Mouse (Mus musculus): ENCODE measurements around the gene Rps18. TPM values are rescaled to one million over a fixed set of nuclear protein-coding genes. Genes with fewer than 3 reads are reported as not detected.

The Rps18 gene
- polyA plus RNA-seq, 1 experiment from 2014 or later = 1,221 TPM

DNA sequence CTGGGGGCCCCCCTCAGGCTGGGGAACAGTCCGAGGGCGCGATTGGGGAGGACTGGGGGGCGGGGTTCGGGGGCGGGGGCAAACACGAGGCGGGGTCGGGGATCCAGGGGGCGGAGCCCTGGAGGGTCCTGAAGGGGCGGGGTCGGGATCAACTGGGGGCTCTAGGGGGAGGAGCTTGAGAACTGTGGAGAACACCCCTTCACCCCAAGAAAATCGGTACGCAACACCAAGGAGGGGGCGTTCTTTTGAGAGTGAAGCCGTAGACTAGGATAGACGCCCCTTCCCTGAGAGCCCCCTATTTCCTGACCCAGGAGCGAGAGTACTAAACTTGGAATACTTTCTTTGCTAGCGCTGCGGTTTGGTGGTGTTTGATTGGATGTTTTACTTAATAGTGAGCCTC, 39.5 kb downstream of the Rps18 start:
- peak; percentile 80 for DNase-seq (ENCODE audit: low spot score)
- Histone ChIP-seq H3K27me3 (ENCODE audit: control insufficient read depth, insufficient read depth, low read length) (no peaks in the 10 kb centered on the region), H3K9ac (ENCODE audit: low read depth, low read length) (peak overlapping the region; percentile 59), H3K4me2 (replicated peaks; ENCODE audit: low read depth, low read length) (peak overlapping the region; percentile 59), H3K4me3 (ENCODE audit: low read depth, low read length) (peak overlapping the region; percentile 64), H3K4me1 (replicated peaks; ENCODE audit: control insufficient read depth, insufficient read depth, low read length) (peaks cover 20% of the 10 kb centered on the region), H3K27ac (ENCODE audit: low read depth, low read length) (peak overlapping the region; percentile 78), H3K36me3 (ENCODE audit: control insufficient read depth, insufficient read depth, low read length) (peaks cover 17% of the 10 kb centered on the region), H3K9me3 (ENCODE audit: control insufficient read depth, low read length) (no peaks in the 10 kb centered on the region)
- peak; percentile 41 for ATAC-seq (ENCODE audit: low FRiP score)
- WGBS = 2% methylated on average over 17 of the region's 20 CpGs

DNA sequence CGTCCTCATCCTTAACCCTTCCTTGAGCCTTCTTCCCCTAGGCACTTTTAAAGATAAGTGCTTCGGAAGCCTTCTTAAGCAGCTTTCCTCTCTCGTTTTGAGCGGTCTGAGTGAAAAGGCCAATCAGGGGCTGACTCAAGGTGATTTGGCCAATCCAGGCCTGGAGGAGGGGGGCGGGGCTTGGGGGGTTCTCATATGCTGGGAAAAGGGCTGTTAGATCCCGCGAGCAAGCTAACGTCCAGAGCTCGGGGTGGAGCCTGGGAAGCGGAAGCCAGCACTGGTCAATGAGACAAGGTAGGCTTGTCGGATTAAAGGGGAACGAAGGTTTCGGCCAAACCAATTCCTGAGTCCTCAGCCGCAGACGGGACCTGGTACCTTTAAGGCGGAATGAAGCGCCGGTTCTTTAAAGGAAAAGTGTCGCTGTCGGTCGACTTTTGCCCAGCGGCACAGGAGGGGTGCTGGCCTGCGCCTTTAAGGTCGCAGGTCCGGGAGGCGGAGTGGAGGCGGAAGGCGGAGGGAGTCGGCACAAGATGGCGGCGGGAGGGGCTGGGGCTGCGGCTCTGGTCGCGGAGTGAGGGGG, 40.0 kb downstream of the Rps18 start, which contains the start of the genes Tapbp and Zbtb22:
Tapbp (plus strand) TSS at position 229 of the 580 bp plus-strand sequence.
Zbtb22 (plus strand) TSS at position 234 of the 580 bp plus-strand sequence.
- Histone ChIP-seq H3K27ac (ENCODE audit: low read depth, low read length) (peak within 1 kb of the TSS; percentile 78), H3K9ac (ENCODE audit: low read depth, low read length) (peak within 1 kb of the TSS; percentile 59), H3K36me3 (ENCODE audit: control insufficient read depth, insufficient read depth, low read length) (peaks cover 17% of the 10 kb centered on the region), H3K4me2 (replicated peaks; ENCODE audit: low read depth, low read length) (peak within 1 kb of the TSS; percentile 59), H3K27me3 (ENCODE audit: control insufficient read depth, insufficient read depth, low read length) (no peaks in the 10 kb centered on the region), H3K4me1 (replicated peaks; ENCODE audit: control insufficient read depth, insufficient read depth, low read length) (peaks cover 17% of the 10 kb centered on the region), H3K9me3 (ENCODE audit: control insufficient read depth, low read length) (no peaks in the 10 kb centered on the region), H3K4me3 (ENCODE audit: low read depth, low read length) (peak within 1 kb of the TSS; percentile 64)
- ATAC-seq (ENCODE audit: low FRiP score) (peak; percentile 91), DNase-seq (ENCODE audit: low spot score) (peak; percentile 97)
- 1% methylated on average over 33 of the region's 34 CpGs for WGBS

DNA sequence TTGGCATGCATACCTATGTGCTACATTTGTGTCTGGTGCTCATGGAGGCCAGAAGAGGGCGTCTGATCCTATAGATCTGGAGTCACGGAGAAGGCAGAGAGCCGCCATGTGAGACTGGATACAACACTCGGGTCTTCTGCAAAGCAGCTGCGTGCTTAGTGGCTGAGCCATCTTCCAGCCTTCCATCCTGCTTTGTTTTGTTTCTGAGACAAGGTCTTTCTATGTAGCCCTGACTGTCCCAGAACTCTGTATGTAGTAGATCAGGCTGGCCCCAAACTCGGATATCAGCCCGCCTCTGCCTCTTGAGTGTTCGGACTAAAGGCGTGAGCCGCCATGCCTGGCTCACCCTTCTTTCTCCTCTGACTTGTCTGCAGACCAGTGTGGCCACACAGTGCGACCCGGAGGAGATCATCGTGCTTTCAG, 40.8 kb downstream of the Rps18 start:
- H3K36me3 ChIP-seq (ENCODE audit: control insufficient read depth, insufficient read depth, low read length) = peaks cover 17% of the 10 kb centered on the region
- ATAC-seq (ENCODE audit: low FRiP score) (no peak), DNase-seq (ENCODE audit: low spot score) (no peak)
- WGBS = 73% methylated on average over 13 of the region's 13 CpGs
- no peak overlapping the region for H3K27ac ChIP-seq (ENCODE audit: low read depth, low read length)
- H3K9me3 ChIP-seq (ENCODE audit: control insufficient read depth, low read length) = no peaks in the 10 kb centered on the region
- peak overlapping the region; percentile 64; the same call in 1 of the 2 replicates for H3K4me3 ChIP-seq (ENCODE audit: low read depth, low read length)
- H3K9ac ChIP-seq (ENCODE audit: low read depth, low read length) = no peak overlapping the region
- H3K4me1 ChIP-seq (replicated peaks; ENCODE audit: control insufficient read depth, insufficient read depth, low read length) = peaks cover 20% of the 10 kb centered on the region
- peak overlapping the region; percentile 59; the same call in 1 of the 2 replicates for H3K4me2 ChIP-seq (replicated peaks; ENCODE audit: low read depth, low read length)
- H3K27me3 ChIP-seq (ENCODE audit: control insufficient read depth, insufficient read depth, low read length) = no peaks in the 10 kb centered on the region

DNA sequence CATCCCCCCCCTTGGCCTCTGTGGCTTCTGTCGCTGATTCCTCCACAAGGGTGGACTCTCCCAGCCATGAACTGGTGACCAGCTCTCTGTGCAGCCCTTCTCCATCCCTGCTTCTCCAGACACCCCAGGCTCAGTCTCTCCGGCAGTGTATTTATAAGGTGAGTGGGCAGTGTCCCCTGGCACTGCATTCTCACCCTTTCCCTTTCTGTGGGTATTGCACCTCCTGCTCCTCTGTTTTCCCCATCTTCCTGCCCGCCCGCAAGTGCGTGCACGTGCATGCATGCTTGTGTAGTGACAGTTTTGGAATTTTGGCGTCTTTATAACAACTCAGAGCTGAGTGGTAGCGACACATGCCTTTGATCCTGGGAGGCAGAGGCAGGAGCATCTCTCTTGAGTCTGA, 41.9 kb downstream of the Rps18 start:
- 98% methylated on average over 8 of the region's 8 CpGs for WGBS
- ATAC-seq (ENCODE audit: low FRiP score) (no peak), DNase-seq (ENCODE audit: low spot score) (no peak)
- H3K4me2 ChIP-seq (replicated peaks; ENCODE audit: low read depth, low read length) = no peak overlapping the region
- peaks cover 15% of the 10 kb centered on the region for H3K4me1 ChIP-seq (replicated peaks; ENCODE audit: control insufficient read depth, insufficient read depth, low read length)
- no peak overlapping the region for H3K9ac ChIP-seq (ENCODE audit: low read depth, low read length)
- no peak overlapping the region for H3K27ac ChIP-seq (ENCODE audit: low read depth, low read length)
- H3K4me3 ChIP-seq (ENCODE audit: low read depth, low read length) = no peak overlapping the region; the same call in 1 of the 2 replicates
- peaks cover 17% of the 10 kb centered on the region for H3K36me3 ChIP-seq (ENCODE audit: control insufficient read depth, insufficient read depth, low read length)
- no peaks in the 10 kb centered on the region for H3K27me3 ChIP-seq (ENCODE audit: control insufficient read depth, insufficient read depth, low read length)
- no peaks in the 10 kb centered on the region for H3K9me3 ChIP-seq (ENCODE audit: control insufficient read depth, low read length)

DNA sequence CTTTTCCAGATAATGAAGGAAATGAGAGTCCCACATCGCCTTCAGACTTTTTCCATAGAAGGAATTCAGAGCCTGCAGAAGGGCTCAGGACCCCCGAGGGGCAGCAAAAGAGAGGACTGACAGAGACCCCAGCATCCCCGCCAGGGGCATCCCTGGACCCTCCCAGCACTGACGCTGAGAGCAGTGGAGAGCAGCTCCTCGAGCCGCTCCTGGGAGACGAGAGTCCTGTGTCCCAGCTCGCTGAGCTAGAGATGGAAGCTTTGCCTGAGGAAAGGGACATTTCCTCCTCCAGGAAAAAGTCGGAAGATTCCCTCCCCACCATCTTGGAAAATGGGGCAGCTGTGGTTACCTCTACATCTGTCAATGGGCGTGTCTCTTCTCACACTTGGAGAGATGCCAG, 42.5 kb downstream of the Rps18 start:
- Histone ChIP-seq H3K27ac (ENCODE audit: low read depth, low read length) (no peak overlapping the region), H3K4me1 (replicated peaks; ENCODE audit: control insufficient read depth, insufficient read depth, low read length) (peaks cover 14% of the 10 kb centered on the region), H3K27me3 (ENCODE audit: control insufficient read depth, insufficient read depth, low read length) (no peaks in the 10 kb centered on the region), H3K9me3 (ENCODE audit: control insufficient read depth, low read length) (no peaks in the 10 kb centered on the region), H3K36me3 (ENCODE audit: control insufficient read depth, insufficient read depth, low read length) (peaks cover 17% of the 10 kb centered on the region), H3K9ac (ENCODE audit: low read depth, low read length) (no peak overlapping the region), H3K4me3 (ENCODE audit: low read depth, low read length) (no peak overlapping the region; the same call in 1 of the 2 replicates), H3K4me2 (replicated peaks; ENCODE audit: low read depth, low read length) (no peak overlapping the region)
- DNase-seq (ENCODE audit: low spot score) (no peak), ATAC-seq (ENCODE audit: low FRiP score) (no peak)
- WGBS = 91% methylated on average over 10 of the region's 10 CpGs

DNA sequence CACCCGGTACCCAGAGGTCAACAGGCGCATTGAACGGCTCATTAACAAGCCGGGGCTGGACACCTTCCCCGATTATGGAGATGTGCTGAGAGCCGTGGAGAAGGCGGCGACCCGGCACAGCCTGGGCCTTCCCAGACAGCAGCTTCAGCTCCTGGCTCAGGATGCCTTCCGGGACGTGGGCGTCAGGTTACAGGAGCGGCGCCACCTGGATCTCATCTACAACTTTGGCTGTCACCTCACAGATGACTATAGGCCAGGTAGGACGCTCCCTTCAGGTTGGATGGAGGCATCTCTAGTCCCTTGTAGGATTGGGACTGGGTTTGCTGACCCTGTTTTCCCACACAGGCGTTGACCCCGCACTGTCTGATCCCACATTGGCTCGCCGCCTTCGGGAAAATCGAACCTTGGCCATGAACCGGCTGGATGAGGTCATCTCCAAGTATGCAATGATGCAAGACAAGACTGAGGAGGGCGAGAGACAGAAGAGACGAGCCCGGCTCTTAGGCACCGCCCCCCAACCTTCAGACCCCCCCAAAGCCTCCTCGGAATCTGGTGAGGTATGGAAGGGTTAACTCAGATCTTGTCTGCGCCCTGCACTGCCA, 43.9 kb downstream of the Rps18 start:
- ATAC-seq (ENCODE audit: low FRiP score) = no peak
- Histone ChIP-seq H3K4me1 (replicated peaks; ENCODE audit: control insufficient read depth, insufficient read depth, low read length) (peaks cover 8% of the 10 kb centered on the region), H3K4me3 (ENCODE audit: low read depth, low read length) (no peak overlapping the region), H3K27me3 (ENCODE audit: control insufficient read depth, insufficient read depth, low read length) (no peaks in the 10 kb centered on the region), H3K4me2 (replicated peaks; ENCODE audit: low read depth, low read length) (no peak overlapping the region), H3K9me3 (ENCODE audit: control insufficient read depth, low read length) (no peaks in the 10 kb centered on the region), H3K36me3 (ENCODE audit: control insufficient read depth, insufficient read depth, low read length) (peaks cover 17% of the 10 kb centered on the region), H3K27ac (ENCODE audit: low read depth, low read length) (no peak overlapping the region), H3K9ac (ENCODE audit: low read depth, low read length) (no peak overlapping the region)
- WGBS = 92% methylated on average over 28 of the region's 28 CpGs
- no peak for DNase-seq (ENCODE audit: low spot score)

DNA sequence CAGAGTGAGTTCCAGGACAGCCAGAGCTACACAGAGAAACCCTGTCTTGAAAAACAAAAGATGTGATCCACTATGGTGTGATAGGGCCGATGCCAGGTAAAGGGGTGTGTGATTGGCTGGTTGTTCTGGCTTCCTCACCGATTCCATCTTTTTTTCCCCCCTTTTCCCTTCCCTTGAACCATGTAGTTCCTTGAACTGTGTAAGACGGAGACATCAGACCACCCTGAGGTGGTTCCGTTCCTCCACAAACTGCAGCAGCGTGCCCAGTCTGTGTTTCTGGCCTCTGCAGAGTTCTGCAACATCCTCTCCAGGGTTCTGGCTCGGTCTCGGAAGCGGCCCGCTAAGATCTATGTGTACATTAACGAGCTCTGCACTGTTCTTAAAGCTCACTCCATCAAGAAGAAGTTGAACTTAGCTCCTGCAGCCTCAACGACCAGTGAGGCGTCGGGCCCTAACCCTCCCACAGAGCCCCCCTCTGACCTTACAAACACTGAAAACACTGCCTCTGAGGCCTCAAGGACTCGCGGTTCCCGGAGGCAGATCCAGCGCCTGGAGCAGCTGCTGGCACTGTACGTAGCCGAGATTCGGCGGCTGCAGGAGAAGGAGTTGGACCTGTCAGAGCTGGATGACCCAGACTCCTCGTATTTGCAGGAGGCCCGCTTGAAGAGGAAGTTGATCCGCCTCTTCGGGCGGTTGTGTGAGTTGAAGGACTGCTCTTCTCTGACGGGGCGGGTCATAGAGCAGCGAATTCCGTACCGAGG, 44.6 kb downstream of the Rps18 start:
- ATAC-seq (ENCODE audit: low FRiP score) (no peak), DNase-seq (ENCODE audit: low spot score) (no peak)
- H3K4me3 ChIP-seq (ENCODE audit: low read depth, low read length) = no peak overlapping the region
- H3K4me1 ChIP-seq (replicated peaks; ENCODE audit: control insufficient read depth, insufficient read depth, low read length) = peaks cover 6% of the 10 kb centered on the region
- no peaks in the 10 kb centered on the region for H3K27me3 ChIP-seq (ENCODE audit: control insufficient read depth, insufficient read depth, low read length)
- WGBS = 89% methylated on average over 31 of the region's 31 CpGs
- no peak overlapping the region for H3K9ac ChIP-seq (ENCODE audit: low read depth, low read length)
- peaks cover 17% of the 10 kb centered on the region for H3K36me3 ChIP-seq (ENCODE audit: control insufficient read depth, insufficient read depth, low read length)
- no peak overlapping the region for H3K4me2 ChIP-seq (replicated peaks; ENCODE audit: low read depth, low read length)
- no peak overlapping the region for H3K27ac ChIP-seq (ENCODE audit: low read depth, low read length)
- H3K9me3 ChIP-seq (ENCODE audit: control insufficient read depth, low read length) = no peaks in the 10 kb centered on the region

DNA sequence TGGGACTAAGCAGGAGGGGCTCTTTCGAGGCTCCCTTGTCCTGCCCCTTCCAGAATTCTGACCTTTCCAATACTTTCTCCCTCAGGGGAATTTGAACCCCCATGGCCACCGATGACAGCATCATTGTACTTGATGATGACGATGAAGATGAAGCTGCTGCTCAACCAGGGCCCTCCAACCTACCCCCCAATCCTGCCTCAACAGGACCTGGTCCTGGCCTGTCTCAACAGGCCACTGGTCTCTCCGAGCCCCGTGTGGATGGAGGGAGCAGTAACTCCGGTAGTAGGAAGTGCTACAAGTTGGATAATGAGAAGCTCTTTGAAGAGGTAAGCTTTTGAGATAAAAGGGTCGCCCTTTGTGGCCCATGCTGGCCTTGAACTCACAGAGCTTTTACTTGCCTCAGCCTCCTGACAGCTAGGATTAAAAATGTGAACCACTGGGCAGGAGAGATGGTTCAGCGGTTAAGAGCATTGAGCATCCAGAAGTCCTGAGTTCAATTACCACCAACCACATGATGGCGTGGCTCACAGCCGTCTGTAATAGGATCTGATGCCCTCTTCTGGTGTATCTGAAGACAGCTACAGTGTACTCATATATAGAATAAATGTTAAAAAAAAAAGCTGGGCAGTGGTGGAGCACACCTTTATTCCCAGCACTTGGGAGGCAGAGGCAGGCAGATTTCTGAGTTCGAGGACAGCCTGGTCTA, 45.3 kb downstream of the Rps18 start:
- ATAC-seq (ENCODE audit: low FRiP score) (no peak), DNase-seq (ENCODE audit: low spot score) (no peak)
- Histone ChIP-seq H3K4me2 (replicated peaks; ENCODE audit: low read depth, low read length) (peak overlapping the region; percentile 96), H3K4me3 (ENCODE audit: low read depth, low read length) (peak overlapping the region; percentile 87), H3K27ac (ENCODE audit: low read depth, low read length) (no peak overlapping the region), H3K4me1 (replicated peaks; ENCODE audit: control insufficient read depth, insufficient read depth, low read length) (peaks cover 6% of the 10 kb centered on the region), H3K27me3 (ENCODE audit: control insufficient read depth, insufficient read depth, low read length) (no peaks in the 10 kb centered on the region), H3K36me3 (ENCODE audit: control insufficient read depth, insufficient read depth, low read length) (peaks cover 17% of the 10 kb centered on the region), H3K9ac (ENCODE audit: low read depth, low read length) (peak overlapping the region; percentile 87; the same call in 1 of the 2 replicates), H3K9me3 (ENCODE audit: control insufficient read depth, low read length) (no peaks in the 10 kb centered on the region)
- 57% methylated on average over 11 of the region's 11 CpGs for WGBS
